Mouse (Mus musculus): ENCODE measurements at regions not wholly inside any gene's neighbourhood (a gene's known extent, or its start where the extent isn't known, plus 50 kb on each side); places are given as distances from the start of the nearest gene placed in this dataset.

DNA sequence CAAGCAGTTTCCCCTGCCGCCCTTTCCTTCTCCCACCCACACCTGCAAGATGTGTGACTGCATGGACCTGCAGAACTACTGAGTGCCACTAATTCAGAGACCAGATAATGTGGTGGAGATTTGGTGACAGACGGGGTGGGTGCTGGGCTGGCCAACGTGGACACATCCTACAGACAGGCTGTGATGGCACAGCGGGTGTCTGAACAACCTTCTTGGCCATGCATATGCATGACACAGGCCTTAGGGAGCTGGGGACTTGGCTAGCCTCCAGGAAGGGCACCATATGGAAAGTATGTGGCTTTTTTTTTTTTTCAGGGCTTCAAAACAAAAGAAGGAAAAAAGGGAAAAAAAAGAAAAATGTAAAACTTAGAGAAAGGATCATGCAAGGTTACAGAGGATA lies 243.5 kb upstream of the N4bp1 start:
- in situ Hi-C loops (cut with MboI, MseI), result no loop called here

DNA sequence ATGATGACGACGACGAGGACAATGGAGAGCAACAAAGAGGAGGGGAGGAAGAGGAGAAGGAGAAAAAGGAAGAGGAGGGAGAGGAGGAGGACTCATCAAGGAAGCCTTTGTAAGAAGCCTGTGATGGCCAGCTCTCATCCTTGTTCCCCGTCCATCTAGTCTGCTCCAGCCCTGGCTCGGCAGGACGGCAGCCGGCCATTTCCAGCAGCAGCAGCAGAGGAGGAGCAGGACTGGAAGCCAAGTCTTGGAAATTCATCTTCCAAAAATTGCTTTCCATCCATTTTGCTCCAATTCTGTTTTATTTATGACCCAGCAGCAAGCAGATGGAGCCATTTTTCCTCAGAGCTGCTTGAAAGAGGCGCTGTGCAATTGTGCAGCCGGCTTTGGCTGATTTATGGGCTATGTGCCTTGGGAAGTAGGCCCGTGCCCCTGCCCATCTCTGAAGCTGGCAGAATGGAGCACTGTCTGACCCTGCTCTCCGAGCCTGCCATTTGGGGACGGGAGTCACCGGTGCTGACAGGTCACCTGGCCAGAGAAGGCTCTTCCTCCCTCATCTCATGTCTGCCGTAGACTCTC lies 231.2 kb upstream of the N4bp1 start:
- in situ Hi-C loops (cut with MboI, MseI), result no loop called here

DNA sequence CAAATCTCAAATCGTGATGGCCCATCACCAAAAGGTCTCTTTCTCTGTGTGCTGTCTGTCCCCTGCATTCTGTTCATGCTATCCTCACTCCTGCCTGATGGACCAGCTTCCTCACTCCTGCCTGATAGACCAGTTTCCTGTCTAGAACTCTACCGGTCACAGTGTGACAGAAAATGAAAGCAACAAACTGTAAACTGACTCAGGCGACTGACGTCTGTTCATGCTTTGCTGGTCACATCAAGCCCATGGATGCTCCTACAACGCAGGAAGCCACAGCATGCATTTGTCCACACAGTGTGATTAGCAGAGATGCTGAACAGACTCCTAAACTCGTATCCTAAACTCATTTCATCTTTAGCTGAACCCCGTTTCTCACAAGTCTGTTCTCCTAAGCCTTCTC lies 227.3 kb upstream of the N4bp1 start:
- in situ Hi-C loops (cut with MboI, MseI), result no loop called here

DNA sequence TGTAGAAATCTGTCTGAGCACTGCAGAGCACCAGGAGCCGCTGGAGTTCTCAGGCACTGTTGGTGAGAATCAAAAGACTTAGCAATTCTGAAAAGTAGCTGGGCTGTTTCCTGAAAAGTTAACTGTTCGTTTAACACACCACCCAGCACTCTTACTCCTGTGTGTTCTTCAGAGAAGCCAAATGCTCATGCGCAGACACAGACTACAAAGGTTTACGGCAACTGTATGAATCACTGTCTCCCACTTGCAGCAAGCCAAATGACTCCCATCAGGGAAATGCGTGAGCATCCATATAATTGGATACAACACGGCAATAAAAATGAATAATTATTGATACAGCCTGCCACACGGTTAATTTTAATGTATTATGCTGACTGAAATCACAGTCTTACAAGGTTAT lies 220.0 kb upstream of the N4bp1 start:
- in situ Hi-C loops (cut with MboI, MseI), result no loop called here

DNA sequence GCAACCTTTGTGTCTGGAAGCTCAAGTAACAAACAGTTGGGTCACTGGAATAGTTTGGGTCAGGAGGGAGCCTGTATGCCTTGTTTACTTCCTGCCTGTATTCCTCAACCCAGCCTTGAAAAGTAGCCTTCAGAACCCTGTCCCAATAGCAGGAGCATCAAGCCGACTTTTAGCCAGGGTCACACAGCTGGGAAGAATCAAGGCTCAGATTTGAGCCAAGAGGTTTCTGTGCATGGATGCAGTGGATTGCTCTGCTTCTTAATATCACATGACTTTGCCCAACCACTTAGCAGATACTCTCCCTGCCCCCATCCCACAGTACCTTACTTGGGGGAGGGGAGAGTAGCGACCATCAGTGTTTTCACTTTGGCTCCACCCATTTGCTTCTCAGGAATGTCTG lies 210.2 kb upstream of the N4bp1 start:
- in situ Hi-C loops (cut with MboI, MseI), result no loop called here

DNA sequence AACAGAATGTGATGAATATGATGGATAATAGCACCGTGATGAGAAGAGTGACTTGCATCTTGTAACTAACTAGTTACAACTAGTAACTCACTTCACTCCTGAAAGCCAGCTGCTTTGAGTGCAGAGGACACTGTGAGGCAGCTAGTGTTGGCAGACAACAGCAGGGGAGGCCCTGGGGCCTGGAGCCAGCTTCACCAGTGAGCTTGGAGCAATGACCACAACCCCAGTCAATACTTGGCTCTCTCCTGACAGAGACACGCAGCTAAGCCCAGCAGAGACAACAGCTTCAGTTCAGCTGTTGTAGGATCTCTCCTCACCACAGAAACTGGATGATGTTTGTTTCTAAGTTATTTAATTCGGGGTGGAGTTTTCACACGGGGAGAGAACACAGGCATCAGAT lies 209.6 kb upstream of the N4bp1 start:
- in situ Hi-C loops (cut with MboI, MseI), result no loop called here

DNA sequence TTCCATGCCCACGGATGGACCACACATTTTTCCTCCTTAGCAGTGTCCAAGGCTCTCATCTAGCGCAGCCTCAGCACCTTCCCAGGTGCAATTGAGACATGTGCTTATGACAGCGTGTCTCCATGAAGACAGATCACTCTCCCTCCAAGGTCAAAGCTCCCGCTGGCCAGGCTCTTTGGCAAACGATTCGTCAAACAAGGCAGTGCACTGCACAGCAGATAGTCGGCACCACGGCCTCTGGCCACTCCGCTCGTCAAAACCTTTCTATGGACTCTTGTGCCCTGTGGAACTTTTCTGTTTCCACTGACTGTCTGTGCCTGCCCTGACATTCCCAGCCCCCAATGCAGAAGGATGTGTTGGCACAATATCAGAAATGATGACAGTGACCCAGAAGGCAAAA lies 208.7 kb upstream of the N4bp1 start:
- in situ Hi-C loops (cut with MboI, MseI), result no loop called here

DNA sequence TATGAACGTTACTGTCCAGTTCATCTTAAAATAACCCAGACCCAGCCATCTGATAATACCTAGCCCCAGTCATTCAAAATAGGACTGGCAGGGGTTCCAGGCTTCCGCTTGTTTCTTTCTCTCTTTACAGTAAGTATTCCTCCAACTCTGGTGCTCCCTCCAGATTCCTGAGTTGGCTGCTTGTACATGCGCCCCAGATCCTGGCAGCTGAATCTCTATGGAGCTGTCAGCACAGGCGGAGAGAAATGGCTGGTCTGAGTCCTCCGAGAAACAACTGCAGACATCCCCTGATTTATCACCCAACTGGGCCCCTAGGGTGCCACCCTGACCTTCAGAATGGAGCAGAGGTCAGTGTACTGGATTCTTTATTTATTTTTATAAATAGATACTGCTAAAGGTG lies 208.0 kb upstream of the N4bp1 start:
- in situ Hi-C loops (cut with MboI, MseI), result no loop called here

DNA sequence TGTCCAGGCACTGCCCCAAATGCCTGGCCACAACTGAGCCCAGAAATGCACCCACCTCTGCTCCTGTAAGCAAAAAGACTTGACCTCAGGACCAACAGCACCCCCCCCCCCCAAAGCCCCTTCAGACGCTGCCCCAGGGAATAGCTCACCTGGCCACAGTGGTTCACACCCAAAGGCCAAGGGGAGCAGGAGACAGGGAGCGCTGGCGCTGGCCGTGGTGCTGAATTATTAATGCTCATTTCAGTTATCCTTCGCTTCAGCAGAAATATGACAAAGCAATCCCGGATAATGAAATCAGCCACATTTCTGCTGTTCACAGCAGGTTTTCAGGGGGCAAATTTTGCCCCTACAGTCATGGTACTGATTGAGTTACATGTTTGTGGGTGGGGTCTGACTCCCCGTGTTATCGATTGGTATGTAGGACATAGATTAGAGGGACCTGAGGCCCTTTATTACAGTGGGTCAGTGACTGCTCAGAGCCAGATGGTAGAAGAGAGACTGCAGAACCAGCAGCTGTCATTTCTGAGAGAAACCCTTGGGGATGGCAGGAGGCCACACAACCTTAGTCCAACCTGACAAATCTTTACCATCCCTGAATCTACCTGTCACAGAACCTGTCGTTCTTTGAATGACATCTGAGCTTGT lies 202.5 kb upstream of the N4bp1 start:
- in situ Hi-C loops (cut with MboI, MseI), result no loop called here

DNA sequence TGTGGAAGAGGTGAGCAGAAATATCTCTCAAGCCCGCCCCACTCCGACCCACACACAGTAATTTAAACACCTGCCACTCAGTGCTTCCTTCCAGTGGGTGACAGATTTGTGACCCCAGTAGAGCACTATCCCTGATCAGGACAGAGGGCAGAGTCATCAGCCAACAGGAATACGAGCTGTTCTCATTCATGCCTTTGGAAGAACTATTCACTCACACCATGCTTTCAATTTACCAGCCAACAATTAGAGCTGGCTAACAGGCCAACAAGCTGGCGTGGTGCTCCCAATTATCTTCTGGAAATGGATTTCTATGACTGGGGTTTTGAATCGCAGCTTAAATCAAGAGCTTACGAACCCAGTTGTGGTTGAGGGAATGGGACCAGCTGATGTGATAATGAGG lies 193.2 kb upstream of the N4bp1 start:
- in situ Hi-C loops (cut with MboI, MseI), result no loop called here

DNA sequence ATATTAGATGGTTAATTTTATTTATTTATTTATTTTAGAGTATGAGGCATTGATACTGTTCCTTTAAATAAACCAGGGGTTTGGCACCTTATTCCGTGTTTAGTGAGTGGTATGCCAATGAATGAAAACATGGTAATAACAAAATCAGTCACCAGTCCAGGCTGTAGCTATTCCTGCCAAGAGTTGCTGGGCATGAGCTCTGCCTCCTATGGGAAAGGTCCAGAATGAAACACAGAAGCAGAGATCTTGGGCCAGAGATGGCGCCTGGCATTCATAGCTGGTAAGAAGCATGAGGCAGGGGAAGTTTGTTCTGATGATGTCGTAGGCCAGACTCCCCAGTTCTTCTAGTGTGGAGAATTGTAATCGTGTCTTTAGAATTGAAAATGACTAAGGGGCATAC lies 190.9 kb upstream of the N4bp1 start:
- in situ Hi-C loops (cut with MboI, MseI), result no loop called here

DNA sequence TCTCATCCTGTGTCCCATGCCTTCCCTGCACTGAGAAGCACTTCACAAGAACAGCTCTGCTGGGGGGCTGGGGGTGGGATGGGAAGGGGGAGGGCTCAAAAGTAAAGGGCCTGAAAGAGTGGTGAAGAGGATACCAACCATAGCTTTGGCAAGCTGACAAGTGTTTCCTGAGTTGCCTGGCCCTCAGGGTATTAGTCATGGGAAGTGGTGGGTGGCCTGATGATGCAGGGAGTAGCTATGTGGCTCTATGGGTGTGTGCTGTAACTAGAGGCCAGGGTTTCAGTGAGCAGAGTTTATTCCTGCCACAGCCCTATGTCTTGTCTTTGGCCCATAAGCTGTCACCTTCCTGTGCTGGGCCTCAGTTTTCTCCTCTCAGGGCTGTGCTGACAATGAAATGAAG lies 186.2 kb upstream of the N4bp1 start:
- in situ Hi-C loops (cut with MboI, MseI), result no loop called here

DNA sequence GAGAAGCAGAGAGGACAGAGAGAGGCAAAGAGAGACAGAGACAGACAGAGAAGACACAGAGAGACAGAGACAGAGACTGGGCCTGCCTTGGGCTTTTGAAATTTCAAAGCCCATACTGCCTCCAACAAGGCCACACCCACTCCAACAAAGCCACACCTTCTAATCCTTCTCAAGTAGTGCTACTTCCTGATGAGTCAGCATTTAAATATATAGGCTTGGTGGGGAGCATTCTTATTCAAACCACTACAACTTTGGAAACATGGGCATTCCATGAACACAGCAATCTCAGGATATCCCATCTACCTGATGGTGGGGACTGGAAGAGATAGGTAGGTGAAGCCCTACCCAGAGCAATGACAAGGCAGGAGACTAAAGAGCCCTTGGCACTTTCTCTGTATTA lies 182.0 kb upstream of the N4bp1 start:
- in situ Hi-C loops (cut with MboI, MseI), result no loop called here

DNA sequence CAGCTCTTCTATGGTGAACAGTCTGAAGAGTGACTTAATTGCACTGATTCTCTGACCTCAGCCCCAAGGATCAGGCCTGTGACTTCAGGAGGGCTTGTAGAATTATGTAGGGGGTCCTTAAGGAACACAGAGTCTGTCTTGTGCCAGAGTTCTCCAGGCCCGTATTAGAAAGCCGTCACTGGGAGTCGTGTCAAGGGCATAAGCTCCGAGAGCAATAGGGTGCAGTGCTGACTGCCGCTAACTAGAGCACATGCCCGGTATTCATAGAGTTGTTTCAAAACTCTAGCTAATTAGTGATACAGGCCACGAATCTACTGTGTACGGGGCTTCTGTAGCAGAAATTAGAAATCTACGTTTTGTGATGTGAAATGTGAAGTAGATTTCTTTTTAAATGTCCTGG lies 179.7 kb upstream of the N4bp1 start:
- in situ Hi-C loops (cut with MboI, MseI), result no loop called here

DNA sequence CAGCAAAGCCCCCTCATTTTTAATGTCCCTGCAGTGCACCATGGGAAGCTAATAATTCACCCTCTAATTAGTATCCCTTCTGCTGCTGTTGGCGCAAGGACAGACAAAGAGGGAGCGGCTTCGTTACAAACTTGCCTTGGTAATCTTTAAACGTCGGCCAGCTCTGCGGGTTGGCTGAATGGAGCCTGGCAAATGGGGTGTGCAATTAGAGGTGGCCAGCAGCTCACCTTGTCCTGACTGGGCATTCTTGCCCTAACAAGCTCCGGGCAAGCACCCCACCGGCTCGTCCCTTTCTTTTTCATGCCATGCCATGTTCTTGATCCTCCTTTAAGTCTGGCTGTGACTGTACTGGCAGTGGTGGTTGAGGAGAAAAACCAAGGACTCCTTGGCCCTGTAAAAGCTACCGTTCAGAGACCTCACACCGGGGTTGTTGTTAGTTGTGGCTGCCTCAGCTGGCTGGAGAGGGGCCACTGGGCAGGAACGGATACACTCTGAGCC lies 179.2 kb upstream of the N4bp1 start:
- in situ Hi-C loops (cut with MboI, MseI), result no loop called here

DNA sequence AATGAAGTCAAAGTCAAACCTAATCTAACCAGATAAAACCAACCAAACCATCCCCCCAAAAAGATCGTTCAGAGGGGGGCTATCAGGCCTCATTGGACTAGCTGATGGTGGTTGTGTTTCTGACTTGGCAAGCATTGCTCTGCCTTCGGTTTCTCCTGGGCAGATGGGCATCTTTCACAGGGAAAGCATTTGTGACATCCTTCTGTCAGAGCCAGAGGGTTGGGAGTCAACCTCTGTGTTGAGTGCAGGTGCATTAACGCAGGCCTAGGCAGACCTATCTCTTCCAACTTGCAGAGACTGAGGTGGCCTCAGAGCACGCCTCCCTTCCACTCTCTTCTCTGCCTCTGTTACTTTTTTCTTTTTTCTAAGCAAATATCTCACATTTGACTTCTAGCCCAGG lies 178.5 kb upstream of the N4bp1 start:
- in situ Hi-C loops (cut with MboI, MseI), result no loop called here

DNA sequence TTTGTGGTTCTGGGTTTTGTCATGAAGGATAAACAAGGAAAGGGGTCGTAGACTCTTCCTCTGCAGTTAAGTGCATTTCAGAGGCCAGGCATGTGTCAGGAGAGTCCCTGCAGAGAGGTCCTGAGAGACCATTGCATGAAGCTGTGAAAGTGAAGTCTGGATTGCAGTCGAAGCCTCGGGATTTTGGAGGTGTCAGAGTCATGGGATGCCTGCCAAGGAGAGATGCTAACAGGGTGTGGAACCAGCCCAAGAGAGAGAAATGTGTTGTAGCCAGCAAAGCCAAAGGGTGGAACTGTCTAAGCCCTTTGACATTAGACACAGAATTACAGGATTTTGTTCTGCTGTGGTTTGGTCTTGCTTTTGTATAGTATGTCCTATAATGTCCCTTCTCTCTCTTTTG lies 164.7 kb upstream of the N4bp1 start:
- in situ Hi-C loops (cut with MboI, MseI), result loop anchor here (5.0 kb wide), 1 partner anchor 1483 kb away; no protein-coding TSS in a partner anchor

DNA sequence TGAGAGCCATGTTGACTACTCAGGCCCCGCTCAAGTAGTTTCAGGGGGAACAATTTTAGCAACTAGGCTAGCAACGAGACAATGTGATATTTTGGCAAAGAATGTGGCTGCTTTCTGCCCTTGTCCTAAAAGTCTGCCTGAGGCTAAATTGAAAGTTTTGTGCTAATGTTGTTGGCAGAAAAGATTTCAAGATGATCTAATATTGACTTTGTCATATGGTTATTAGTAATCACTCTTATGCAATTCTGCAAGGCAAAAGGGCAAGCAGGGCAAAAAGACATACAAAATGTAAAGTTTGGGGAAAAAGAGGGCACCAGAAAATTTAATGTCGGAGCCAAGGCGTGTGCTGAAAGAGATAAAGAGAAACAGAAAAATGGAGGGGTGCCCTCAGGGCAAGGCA lies 164.1 kb upstream of the N4bp1 start:
- in situ Hi-C loops (cut with MboI, MseI), result loop anchor here (5.0 kb wide), 1 partner anchor 1483 kb away; no protein-coding TSS in a partner anchor

DNA sequence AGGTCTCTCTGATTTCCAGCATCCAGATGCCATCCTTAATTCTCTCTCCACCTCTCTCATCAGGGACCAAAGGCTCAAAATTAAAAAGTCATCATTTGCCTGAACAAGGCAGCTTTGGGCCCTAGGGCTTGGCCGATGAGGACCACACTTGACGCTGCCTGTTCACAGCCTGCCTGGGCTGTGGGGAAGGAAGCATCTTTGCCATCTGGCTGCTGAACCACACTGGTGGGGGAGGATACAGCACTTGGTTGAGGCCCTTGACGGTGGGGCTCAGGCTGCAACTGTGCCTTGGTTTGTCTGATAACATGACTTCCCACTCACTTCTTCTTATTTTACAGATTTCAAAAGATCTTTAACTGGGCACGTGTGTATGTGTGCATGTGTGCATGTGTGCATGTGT lies 161.5 kb upstream of the N4bp1 start:
- in situ Hi-C loops (cut with MboI, MseI), result loop anchor here (5.0 kb wide), 1 partner anchor 1486 kb away; no protein-coding TSS in a partner anchor

DNA sequence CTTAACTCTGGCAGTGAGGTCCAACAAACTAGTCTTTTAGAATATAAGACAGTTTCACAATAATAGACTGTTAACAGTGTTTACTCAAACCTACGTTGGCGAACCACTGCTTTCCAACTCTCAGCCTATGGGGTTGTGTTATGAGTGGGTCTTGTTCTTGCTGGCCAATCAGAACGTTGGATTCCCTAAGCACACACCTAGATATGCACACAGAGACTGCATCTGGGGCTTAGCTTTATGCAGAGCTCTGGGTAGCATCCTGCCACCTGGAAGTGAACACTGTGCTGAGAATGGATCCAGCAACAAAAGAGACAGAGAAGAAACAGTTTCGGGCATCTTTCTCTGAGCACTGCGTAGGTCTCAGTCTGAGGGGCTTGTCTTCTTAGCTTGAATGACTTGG lies 158.0 kb upstream of the N4bp1 start:
- in situ Hi-C loops (cut with MboI, MseI), result no loop called here

DNA sequence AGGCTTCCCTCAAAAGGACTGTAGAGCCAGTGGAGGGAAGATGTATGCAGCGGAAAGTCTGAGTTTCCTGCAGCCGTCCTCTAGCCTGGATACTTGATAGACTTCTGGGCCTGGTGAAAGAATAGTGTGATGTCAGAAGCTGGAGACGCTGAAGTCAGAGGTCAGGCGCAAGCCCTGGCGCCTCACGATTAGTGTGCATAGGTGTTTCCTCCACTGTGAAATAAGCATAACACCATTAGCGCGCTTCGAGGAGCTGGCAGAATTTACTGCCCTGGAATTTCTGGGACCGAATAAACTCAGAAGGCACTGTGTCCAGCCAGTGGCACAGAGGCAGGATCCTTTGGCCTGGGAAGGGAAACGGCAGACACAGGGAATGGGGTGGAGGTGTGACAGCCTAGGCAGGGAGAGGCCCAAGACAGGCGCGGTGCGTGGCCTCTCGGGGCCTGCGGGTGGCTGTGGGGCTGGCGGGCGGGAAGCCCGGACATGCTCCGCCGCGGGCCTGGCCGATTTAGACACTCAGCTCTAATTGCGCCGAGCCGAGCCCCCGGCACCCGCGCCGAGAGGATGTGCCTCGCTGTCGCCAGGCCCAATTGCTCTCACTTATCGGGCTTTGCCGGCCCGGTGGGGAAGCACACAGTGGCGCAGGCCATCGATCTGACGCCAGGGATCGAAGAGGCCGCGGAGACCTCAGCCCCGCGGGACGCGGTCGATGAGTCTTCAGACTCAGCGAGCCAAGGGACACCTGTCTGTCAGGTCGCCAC lies 152.7 kb upstream of the N4bp1 start:
- in situ Hi-C loops (cut with MboI, MseI), result no loop called here

DNA sequence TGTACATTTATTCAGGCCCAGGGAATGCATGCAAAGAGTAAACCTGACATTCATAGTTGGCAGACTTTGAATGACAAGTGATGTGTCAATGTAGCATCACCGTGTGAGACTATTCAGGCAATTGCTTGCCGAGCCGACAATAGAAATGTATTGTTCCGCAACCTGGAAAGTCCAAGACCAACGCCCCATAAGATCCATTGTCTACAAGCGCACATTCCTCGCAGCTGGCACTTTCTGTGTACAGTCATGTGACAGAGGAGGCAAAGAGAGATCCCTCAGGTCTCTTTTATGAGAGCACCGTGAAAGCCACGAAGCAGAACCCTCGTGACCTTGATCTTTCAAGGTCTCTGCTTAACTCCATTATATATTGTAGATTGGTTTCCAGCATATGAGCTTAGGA lies 150.9 kb upstream of the N4bp1 start:
- in situ Hi-C loops (cut with MboI, MseI), result no loop called here

DNA sequence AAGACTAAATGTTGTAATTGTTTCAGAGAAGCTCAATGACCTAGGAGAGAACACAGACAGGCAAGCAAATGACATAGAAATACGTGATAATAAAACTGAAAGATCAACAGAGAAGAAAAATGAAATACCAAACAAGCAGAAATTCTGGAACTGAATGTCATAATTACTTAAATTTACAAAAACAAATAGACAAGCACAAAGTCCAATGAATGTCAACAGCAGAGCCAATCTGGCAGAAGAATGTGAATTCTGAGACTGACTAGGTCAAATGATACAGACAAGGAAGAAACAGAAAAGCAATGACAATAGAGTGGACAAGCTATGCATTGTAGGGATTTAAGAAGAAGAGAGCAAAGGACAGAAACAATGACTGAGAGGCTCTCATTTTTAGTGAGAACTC lies 143.1 kb upstream of the N4bp1 start:
- in situ Hi-C loops (cut with MboI, MseI), result no loop called here

All from regulatory T cell (primary cell).